12 mouse cellular contexts compared by ENCODE assay signal in the genomic region with DNA sequence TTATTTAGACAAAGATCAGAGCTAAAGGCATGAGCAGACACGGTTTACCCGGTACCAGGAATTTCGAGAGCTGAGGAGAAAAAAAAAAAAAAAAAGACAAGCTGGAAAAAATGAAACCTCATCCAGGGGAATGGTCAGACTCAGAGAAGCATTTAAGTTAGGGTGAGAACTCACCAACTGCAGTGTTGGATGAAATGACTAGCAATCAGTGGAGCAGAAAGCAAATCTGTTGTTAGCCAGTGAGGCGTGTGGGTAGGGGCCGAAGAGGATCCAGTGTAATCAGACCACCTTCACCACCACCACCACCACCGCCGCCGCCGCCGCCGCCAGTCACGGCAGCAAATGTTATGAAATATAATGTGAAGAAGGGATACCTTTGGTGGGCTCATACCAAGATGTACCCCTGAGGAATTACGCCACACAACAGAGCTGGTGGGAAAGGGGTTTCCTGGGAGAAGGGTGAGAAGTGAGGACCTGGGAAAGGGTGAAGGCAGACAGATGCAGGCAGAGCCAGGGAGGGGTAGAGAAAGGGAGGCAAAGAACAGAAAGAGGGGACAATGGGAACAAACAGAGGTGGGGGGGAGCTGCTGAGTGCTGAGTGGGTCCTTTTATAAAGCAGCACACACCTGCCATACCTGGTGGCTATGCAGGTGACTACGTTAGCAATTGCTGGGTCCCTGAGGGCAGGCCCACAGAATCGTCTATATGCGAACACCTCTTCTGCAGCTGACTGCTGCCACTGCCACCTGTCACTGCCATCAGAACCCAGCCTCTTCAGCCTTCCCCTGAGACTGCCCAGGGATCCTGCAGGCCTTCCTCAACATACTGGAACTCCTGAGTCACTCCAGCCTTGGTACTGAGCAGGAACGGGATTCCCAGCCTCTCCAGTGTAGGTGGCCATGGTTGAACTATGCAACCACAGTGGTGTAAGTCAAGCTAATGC. TPM values are rescaled to one million over a fixed set of nuclear protein-coding genes. Genes with fewer than 3 reads are reported as not detected.
A peak's percentile ranks its signal among the peaks of the same experiment; 100 is the strongest.
DNase-seq lines count a peak whose midpoint lies in the region; ATAC-seq and TF ChIP-seq lines count a peak whose summit lies in the region.
"Had no signal": no experiment of that assay in that cellular context is flagged by ENCODE, and none has a peak within 500 bp of the region (broad histone marks: within the 10 kb centered on the region; RNA-seq: fewer than 3 reads in every experiment).

No protein-coding gene starts in this region.

- no peak for DNase-seq in kidney, postnatal 36 days
- DNase-seq in adrenal gland, adult (ENCODE audit: inconsistent age in 2 of 2, low spot score in 1 of 2), result no peak
- no peak for DNase-seq in ovary, postnatal 14 days (ENCODE audit: low spot score)
- DNase-seq: adrenal gland, postnatal 14 days had no signal

- no peaks in the 10 kb centered on the region for H3K79me2 ChIP-seq in myocyte (ENCODE audit: control insufficient read depth, insufficient read depth)

- ATAC-seq in kidney, embryonic 15.5 days (replicated peaks; ENCODE audit: low FRiP score), result no peak
- ATAC-seq in embryonic facial prominence, embryonic 13.5 days (ENCODE audit: insufficient number of reproducible peaks, insufficient read depth, low FRiP score, low TSS enrichment, low read depth), result no peak
- no peak for ATAC-seq in hindbrain, embryonic 15.5 days (ENCODE audit: low FRiP score, low read depth)
- ATAC-seq in monocyte, adult 5-6 weeks (replicated peaks; ENCODE audit: insufficient number of reproducible peaks, low FRiP score, low TSS enrichment, poor library complexity, severe bottlenecking), result no peak

- H3K27me3 ChIP-seq in kidney, embryonic 15.5 days, result no peaks in the 10 kb centered on the region
- H3K27me3 ChIP-seq in embryonic facial prominence, embryonic 13.5 days, result no peaks in the 10 kb centered on the region
- H3K27me3 ChIP-seq in hindbrain, embryonic 15.5 days, result no peaks in the 10 kb centered on the region
- no peaks in the 10 kb centered on the region for H3K27me3 ChIP-seq in myocyte (ENCODE audit: control insufficient read depth, insufficient read depth, insufficient read length)
- H3K27me3 ChIP-seq: heart, embryonic 13.5 days had no signal

- no peak overlapping the region for H3ac ChIP-seq in myocyte (ENCODE audit: control insufficient read depth, insufficient read length)

- 36% methylated on average over 17 of the region's 17 CpGs for WGBS in kidney, embryonic 15.5 days
- whole genome bisulfite sequencing in embryonic facial prominence, embryonic 13.5 days, result 49% methylated on average over 17 of the region's 17 CpGs
- WGBS in hindbrain, embryonic 15.5 days, result 43% methylated on average over 17 of the region's 17 CpGs

- no peaks in the 10 kb centered on the region for H3K36me3 ChIP-seq in kidney, embryonic 15.5 days
- no peaks in the 10 kb centered on the region for H3K36me3 ChIP-seq in embryonic facial prominence, embryonic 13.5 days
- no peaks in the 10 kb centered on the region for H3K36me3 ChIP-seq in hindbrain, embryonic 15.5 days
- H3K36me3 ChIP-seq in myocyte (ENCODE audit: control insufficient read depth, insufficient read depth), result no peaks in the 10 kb centered on the region
- H3K36me3 ChIP-seq: G1E; heart, embryonic 13.5 days had no signal

- peak overlapping the region; percentile 28 for H3K4me3 ChIP-seq in kidney, embryonic 15.5 days (replicated peaks)
- 0 out of 2 replicates have a peak overlapping the region, but pooled peaks have one; percentile 10 for H3K4me3 ChIP-seq in embryonic facial prominence, embryonic 13.5 days
- H3K4me3 ChIP-seq in hindbrain, embryonic 15.5 days, result peak overlapping the region; percentile 19; the same call in 1 of the 2 replicates
- no peak overlapping the region for H3K4me3 ChIP-seq in myocyte
- H3K4me3 ChIP-seq: heart, embryonic 13.5 days; megakaryocyte, embryonic 14.5 days had no signal

- peak overlapping the region; percentile 82 for H3K27ac ChIP-seq in kidney, embryonic 15.5 days
- H3K27ac ChIP-seq in embryonic facial prominence, embryonic 13.5 days, result peak overlapping the region; percentile 44; the same call in 1 of the 2 replicates
- H3K27ac ChIP-seq in hindbrain, embryonic 15.5 days (replicated peaks), result no peak overlapping the region
- H3K27ac ChIP-seq: heart, embryonic 13.5 days had no signal

- peak overlapping the region; percentile 60 for H3K4me2 ChIP-seq in kidney, embryonic 15.5 days
- peak overlapping the region; percentile 45 for H3K4me2 ChIP-seq in embryonic facial prominence, embryonic 13.5 days
- H3K4me2 ChIP-seq in hindbrain, embryonic 15.5 days, result peak overlapping the region; percentile 47
- peak overlapping the region; percentile 48 for H3K4me2 ChIP-seq in myocyte (ENCODE audit: low read depth)

- no peak for TF ChIP-seq POLR2A in myocyte (IDR thresholded peaks at IDR 0.05; ENCODE audit: insufficient read length, low read depth)

- peaks cover 21% of the 10 kb centered on the region for H3K4me1 ChIP-seq in kidney, embryonic 15.5 days
- peaks cover 33% of the 10 kb centered on the region for H3K4me1 ChIP-seq in embryonic facial prominence, embryonic 13.5 days
- H3K4me1 ChIP-seq in hindbrain, embryonic 15.5 days (replicated peaks), result peaks cover 15% of the 10 kb centered on the region
- H3K4me1 ChIP-seq: megakaryocyte, embryonic 14.5 days had no signal

- H3K9me3 ChIP-seq in kidney, embryonic 15.5 days (replicated peaks), result no peaks in the 10 kb centered on the region
- no peaks in the 10 kb centered on the region for H3K9me3 ChIP-seq in embryonic facial prominence, embryonic 13.5 days
- no peaks in the 10 kb centered on the region for H3K9me3 ChIP-seq in hindbrain, embryonic 15.5 days
- H3K9me3 ChIP-seq: G1E; heart, embryonic 13.5 days; megakaryocyte, embryonic 14.5 days had no signal

- no peak overlapping the region for H3K9ac ChIP-seq in kidney, embryonic 15.5 days
- no peak overlapping the region for H3K9ac ChIP-seq in embryonic facial prominence, embryonic 13.5 days
- no peak overlapping the region for H3K9ac ChIP-seq in hindbrain, embryonic 15.5 days
- H3K9ac ChIP-seq: heart, embryonic 13.5 days had no signal

TF ChIP-seq in myocyte, 11 proteins besides CTCF, POLR2A, EP300 and RAD21:
- TF ChIP-seq MYOD1 (IDR thresholded peaks at IDR 0.05; ENCODE audit: control insufficient read depth in 1 of 3, insufficient read length in 2 of 3, low read depth in 2 of 3) (peak in 2 of 3 experiments; percentile 79 to 84), MYOG (IDR thresholded peaks at IDR 0.05; ENCODE audit: control insufficient read depth in 1 of 3, insufficient read depth in 1 of 3, insufficient read length in 2 of 3, low read depth in 2 of 3) (peak in 2 of 3 experiments; percentile 31 to 65), TCF12 (IDR thresholded peaks at IDR 0.05; ENCODE audit: insufficient read depth, poor library complexity, severe bottlenecking) (no peak)
TF ChIP-seq in myocyte: peak in this region for 2.

RNA-seq across cellular contexts. Expression of gene Mfap4, which starts 7.4 kb away (rescaled TPM):
- 141 and 161 TPM in 2 replicates for polyA plus RNA-seq in kidney, embryonic 15.5 days (2015; fragmentation: Nextera tagmentation; extraction: Ambion mirVana)
- polyA plus RNA-seq in embryonic facial prominence, embryonic 13.5 days (2015; fragmentation: Nextera tagmentation; extraction: Ambion mirVana), result 262 and 326 TPM in 2 replicates
- polyA plus RNA-seq in hindbrain, embryonic 15.5 days (2015; fragmentation: Nextera tagmentation; extraction: Ambion mirVana), result 42.2 and 49.7 TPM in 2 replicates
- 1.1 TPM for polyA plus RNA-seq in myocyte (2012; fragmentation: generic; extraction: Trizol)
- total RNA-seq in monocyte, adult 5-6 weeks (2017), result not detected in 3 replicates
- polyA plus RNA-seq: G1E had no signal

RNA-seq across cellular contexts. Expression of gene Mapk7, which starts 16.4 kb away (rescaled TPM):
- 54.1 and 63.6 TPM in 2 replicates for polyA plus RNA-seq in kidney, embryonic 15.5 days (2015; fragmentation: Nextera tagmentation; extraction: Ambion mirVana)
- 79.4 and 80.0 TPM in 2 replicates for polyA plus RNA-seq in embryonic facial prominence, embryonic 13.5 days (2015; fragmentation: Nextera tagmentation; extraction: Ambion mirVana)
- polyA plus RNA-seq in hindbrain, embryonic 15.5 days (2015; fragmentation: Nextera tagmentation; extraction: Ambion mirVana), result 71.1 and 74.8 TPM in 2 replicates
- polyA plus RNA-seq in myocyte (2012; fragmentation: generic; extraction: Trizol), result 16.5 TPM
- total RNA-seq in monocyte, adult 5-6 weeks (2017), result 14.7 to 31.5 TPM (median 15.7 TPM) in 3 replicates

RNA-seq across cellular contexts. Expression of gene Rnf112, which starts 23.9 kb away (rescaled TPM):
- 0.30 and 1.1 TPM in 2 replicates for polyA plus RNA-seq in kidney, embryonic 15.5 days (2015; fragmentation: Nextera tagmentation; extraction: Ambion mirVana)
- polyA plus RNA-seq in embryonic facial prominence, embryonic 13.5 days (2015; fragmentation: Nextera tagmentation; extraction: Ambion mirVana), result 0.76 and 1.3 TPM in 2 replicates
- polyA plus RNA-seq in hindbrain, embryonic 15.5 days (2015; fragmentation: Nextera tagmentation; extraction: Ambion mirVana), result 28.2 and 28.9 TPM in 2 replicates
- polyA plus RNA-seq in myocyte (2012; fragmentation: generic; extraction: Trizol), result not detected
- not detected in 3 replicates for total RNA-seq in monocyte, adult 5-6 weeks (2017)
- polyA plus RNA-seq: G1E had no signal

RNA-seq across cellular contexts. Expression of gene B9d1, which starts 27.1 kb away (rescaled TPM):
- polyA plus RNA-seq in kidney, embryonic 15.5 days (2015; fragmentation: Nextera tagmentation; extraction: Ambion mirVana), result 42.6 and 45.2 TPM in 2 replicates
- 36.6 and 36.7 TPM in 2 replicates for polyA plus RNA-seq in embryonic facial prominence, embryonic 13.5 days (2015; fragmentation: Nextera tagmentation; extraction: Ambion mirVana)
- polyA plus RNA-seq in hindbrain, embryonic 15.5 days (2015; fragmentation: Nextera tagmentation; extraction: Ambion mirVana), result 31.6 and 34.9 TPM in 2 replicates
- 38.6 TPM for polyA plus RNA-seq in myocyte (2012; fragmentation: generic; extraction: Trizol)
- not detected in 3 replicates for total RNA-seq in monocyte, adult 5-6 weeks (2017)

Comparison
In these comparisons a context has a peak if more than half of its experiments do, and no peak if none do; other contexts are left out.
1. RNA of gene Mfap4, which starts 7.4 kb away (polyA plus RNA-seq): 262 to 326 TPM in embryonic facial prominence, embryonic 13.5 days, 141 to 161 TPM in kidney, embryonic 15.5 days and 42.2 to 49.7 TPM in hindbrain, embryonic 15.5 days; 1.1 TPM in myocyte (single experiment); every median in the first group is over 10 times any median in the second.
2. RNA of gene Rnf112, which starts 23.9 kb away (polyA plus RNA-seq): 28.2 to 28.9 TPM in hindbrain, embryonic 15.5 days; 0.30 to 1.1 TPM in kidney, embryonic 15.5 days, 0.76 to 1.3 TPM in embryonic facial prominence, embryonic 13.5 days and not detected in myocyte (single experiment); every median in the first group is over 10 times any median in the second.
3. Peak in every context shown above with its lines, with median percentiles within 50 percentile points of each other: H3K4me2 ChIP-seq.